Mouse (Mus musculus) ES-Bruce4 (cell line): ENCODE data around the gene Dmd.

Experiments used
- CTCF ChIP-seq: IDR thresholded peaks from one replicate; pipeline ENCODE4 v1.8.1; 2011; ENCODE audit warnings: low read depth, low read length
- EP300 ChIP-seq: IDR thresholded peaks from 2 replicates; pipeline ENCODE4 v1.6.1; 2011; ENCODE audit warnings: low read depth, low read length; ENCODE audit not compliant: insufficient read depth
- POLR2A ChIP-seq: IDR thresholded peaks from one replicate; pipeline ENCODE4 v1.8.1; 2011; ENCODE audit warnings: low read length; ENCODE audit not compliant: insufficient read depth

DNA sequence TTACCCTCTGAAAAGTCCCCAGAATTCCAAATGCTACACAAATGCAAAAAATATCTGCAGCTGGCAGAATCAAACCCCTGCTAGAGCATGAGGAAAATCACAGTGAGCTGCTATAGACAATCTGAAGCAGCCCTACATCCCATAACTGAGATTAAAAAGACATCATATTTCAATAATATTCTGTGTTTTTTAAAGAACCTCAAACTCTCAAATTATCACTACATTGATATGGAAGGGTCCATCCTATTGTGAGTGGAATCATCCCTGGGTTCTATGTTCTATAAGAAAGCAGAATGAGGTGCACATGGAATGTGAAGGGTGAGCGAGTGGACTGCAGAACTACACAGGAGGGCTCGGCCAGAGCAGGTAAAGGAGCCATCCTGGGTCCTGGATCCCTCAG, 2300.7 kb downstream of the Dmd start, which contains the start of gene Fthl17a:
- TF ChIP-seq POLR2A: no peak
- no peak for TF ChIP-seq CTCF
- TF ChIP-seq EP300: no peak
